Mouse (Mus musculus): ENCODE data around the gene Hadh. TPM values are rescaled to one million over a fixed set of nuclear protein-coding genes. Genes with fewer than 3 reads are reported as not detected.

Hadh gene
- polyA plus RNA-seq, 1 experiment from 2014 or later, result 74.1 TPM

- H3K36me3 ChIP-seq (ENCODE audit: control insufficient read depth, insufficient read depth, low read length), result no peaks in the 10 kb centered on the region; the same call in 1 of the 2 replicates
- H3K9me3 ChIP-seq (ENCODE audit: control insufficient read depth, low read length), result peaks cover 2% of the 10 kb centered on the region; the same call in 1 of the 2 replicates
- 90% methylated on average over 8 of the region's 8 CpGs for WGBS
- H3K27me3 ChIP-seq (ENCODE audit: control insufficient read depth, insufficient read depth, low read length), result no peaks in the 10 kb centered on the region
- H3K4me1 ChIP-seq (replicated peaks; ENCODE audit: control insufficient read depth, insufficient read depth, low read length), result no peaks in the 10 kb centered on the region
- H3K4me3 ChIP-seq (ENCODE audit: low read depth, low read length), result no peak overlapping the region
- DNase-seq (ENCODE audit: low spot score), result no peak
- no peak overlapping the region for H3K27ac ChIP-seq (ENCODE audit: low read depth, low read length)
- H3K4me2 ChIP-seq (ENCODE audit: low read depth, low read length, severe bottlenecking), result no peak overlapping the region
- H3K9ac ChIP-seq (ENCODE audit: low read length), result no peak overlapping the region
- ATAC-seq (replicated peaks; ENCODE audit: low FRiP score), result no peak
These were observed 6.4 kb downstream of the Hadh start for GRCm38 (mm10) chr3:131265516-131265915.

- Histone ChIP-seq H3K9me3 (ENCODE audit: control insufficient read depth, low read length) (peaks cover 2% of the 10 kb centered on the region; the same call in 1 of the 2 replicates), H3K9ac (ENCODE audit: low read length) (no peak overlapping the region), H3K27ac (ENCODE audit: low read depth, low read length) (no peak overlapping the region), H3K27me3 (ENCODE audit: control insufficient read depth, insufficient read depth, low read length) (no peaks in the 10 kb centered on the region), H3K36me3 (ENCODE audit: control insufficient read depth, insufficient read depth, low read length) (no peaks in the 10 kb centered on the region; the same call in 1 of the 2 replicates), H3K4me2 (ENCODE audit: low read depth, low read length, severe bottlenecking) (no peak overlapping the region), H3K4me1 (replicated peaks; ENCODE audit: control insufficient read depth, insufficient read depth, low read length) (no peaks in the 10 kb centered on the region), H3K4me3 (ENCODE audit: low read depth, low read length) (no peak overlapping the region)
- WGBS, result 76% methylated on average over 15 of the region's 15 CpGs
- ATAC-seq (replicated peaks; ENCODE audit: low FRiP score) (no peak), DNase-seq (ENCODE audit: low spot score) (no peak)
These were observed 8.0 kb downstream of the Hadh start for GRCm38 (mm10) chr3:131263766-131264486.

- DNase-seq (ENCODE audit: low spot score), result no peak
- peaks cover 2% of the 10 kb centered on the region; the same call in 1 of the 2 replicates for H3K9me3 ChIP-seq (ENCODE audit: control insufficient read depth, low read length)
- no peak overlapping the region for H3K4me2 ChIP-seq (ENCODE audit: low read depth, low read length, severe bottlenecking)
- no peaks in the 10 kb centered on the region for H3K27me3 ChIP-seq (ENCODE audit: control insufficient read depth, insufficient read depth, low read length)
- no peak overlapping the region for H3K9ac ChIP-seq (ENCODE audit: low read length)
- no peaks in the 10 kb centered on the region; the same call in 1 of the 2 replicates for H3K36me3 ChIP-seq (ENCODE audit: control insufficient read depth, insufficient read depth, low read length)
- ATAC-seq (replicated peaks; ENCODE audit: low FRiP score), result no peak
- no peak overlapping the region for H3K27ac ChIP-seq (ENCODE audit: low read depth, low read length)
- H3K4me3 ChIP-seq (ENCODE audit: low read depth, low read length), result no peak overlapping the region
- 95% methylated on average over 6 of the region's 6 CpGs for WGBS
- H3K4me1 ChIP-seq (replicated peaks; ENCODE audit: control insufficient read depth, insufficient read depth, low read length), result no peaks in the 10 kb centered on the region
These were observed 11.5 kb downstream of the Hadh start for GRCm38 (mm10) chr3:131260418-131260817.

- no peak overlapping the region for H3K4me2 ChIP-seq (ENCODE audit: low read depth, low read length, severe bottlenecking)
- H3K4me1 ChIP-seq (replicated peaks; ENCODE audit: control insufficient read depth, insufficient read depth, low read length), result no peaks in the 10 kb centered on the region
- no peak overlapping the region for H3K4me3 ChIP-seq (ENCODE audit: low read depth, low read length)
- no peaks in the 10 kb centered on the region; the same call in 1 of the 2 replicates for H3K36me3 ChIP-seq (ENCODE audit: control insufficient read depth, insufficient read depth, low read length)
- DNase-seq (ENCODE audit: low spot score), result no peak
- H3K9me3 ChIP-seq (ENCODE audit: control insufficient read depth, low read length), result peaks cover 2% of the 10 kb centered on the region; the same call in 1 of the 2 replicates
- H3K27ac ChIP-seq (ENCODE audit: low read depth, low read length), result no peak overlapping the region
- no peaks in the 10 kb centered on the region for H3K27me3 ChIP-seq (ENCODE audit: control insufficient read depth, insufficient read depth, low read length)
- WGBS, result 92% methylated on average over 9 of the region's 9 CpGs
- no peak for ATAC-seq (replicated peaks; ENCODE audit: low FRiP score)
- H3K9ac ChIP-seq (ENCODE audit: low read length), result no peak overlapping the region
These were observed 12.4 kb downstream of the Hadh start for GRCm38 (mm10) chr3:131259392-131259965.

- DNase-seq (ENCODE audit: low spot score) (no peak), ATAC-seq (replicated peaks; ENCODE audit: low FRiP score) (no peak)
- no peak overlapping the region for H3K27ac ChIP-seq (ENCODE audit: low read depth, low read length)
- H3K4me1 ChIP-seq (replicated peaks; ENCODE audit: control insufficient read depth, insufficient read depth, low read length), result no peaks in the 10 kb centered on the region
- peaks cover 2% of the 10 kb centered on the region; the same call in 1 of the 2 replicates for H3K9me3 ChIP-seq (ENCODE audit: control insufficient read depth, low read length)
- no peak overlapping the region for H3K9ac ChIP-seq (ENCODE audit: low read length)
- no peak overlapping the region for H3K4me2 ChIP-seq (ENCODE audit: low read depth, low read length, severe bottlenecking)
- no peak overlapping the region for H3K4me3 ChIP-seq (ENCODE audit: low read depth, low read length)
- H3K36me3 ChIP-seq (ENCODE audit: control insufficient read depth, insufficient read depth, low read length), result no peaks in the 10 kb centered on the region; the same call in 1 of the 2 replicates
- H3K27me3 ChIP-seq (ENCODE audit: control insufficient read depth, insufficient read depth, low read length), result no peaks in the 10 kb centered on the region
- 82% methylated on average over 3 of the region's 3 CpGs for WGBS
These were observed 13.0 kb downstream of the Hadh start for GRCm38 (mm10) chr3:131258921-131259320.

- no peaks in the 10 kb centered on the region for H3K36me3 ChIP-seq (ENCODE audit: control insufficient read depth, insufficient read depth, low read length)
- H3K27me3 ChIP-seq (ENCODE audit: control insufficient read depth, insufficient read depth, low read length), result no peaks in the 10 kb centered on the region
- no peak for DNase-seq (ENCODE audit: low spot score)
These were observed 16.4 kb downstream of the Hadh start for GRCm38 (mm10) chr3:131255399-131255981.

GRCm38 (mm10) chr3:131254991-131255390, 16.9 kb downstream of the Hadh start:
- Histone ChIP-seq H3K4me1 (replicated peaks; ENCODE audit: control insufficient read depth, insufficient read depth, low read length) (no peaks in the 10 kb centered on the region), H3K4me2 (ENCODE audit: low read depth, low read length, severe bottlenecking) (no peak overlapping the region), H3K4me3 (ENCODE audit: low read depth, low read length) (no peak overlapping the region), H3K36me3 (ENCODE audit: control insufficient read depth, insufficient read depth, low read length) (no peaks in the 10 kb centered on the region), H3K27ac (ENCODE audit: low read depth, low read length) (no peak overlapping the region), H3K9ac (ENCODE audit: low read length) (no peak overlapping the region), H3K9me3 (ENCODE audit: control insufficient read depth, low read length) (no peaks in the 10 kb centered on the region), H3K27me3 (ENCODE audit: control insufficient read depth, insufficient read depth, low read length) (no peaks in the 10 kb centered on the region)
- DNase-seq (ENCODE audit: low spot score) (no peak), ATAC-seq (replicated peaks; ENCODE audit: low FRiP score) (no peak)
- WGBS, result 92% methylated on average over 4 of the region's 4 CpGs

More at GRCm38 (mm10) chr3:131255399-131255981, 16.4 kb downstream of the Hadh start:
- no peak overlapping the region for H3K4me2 ChIP-seq (ENCODE audit: low read depth, low read length, severe bottlenecking)
- no peaks in the 10 kb centered on the region for H3K9me3 ChIP-seq (ENCODE audit: control insufficient read depth, low read length)
- ATAC-seq (replicated peaks; ENCODE audit: low FRiP score), result no peak
- 98% methylated on average over 3 of the region's 3 CpGs for WGBS
- H3K4me3 ChIP-seq (ENCODE audit: low read depth, low read length), result no peak overlapping the region
- no peaks in the 10 kb centered on the region for H3K4me1 ChIP-seq (replicated peaks; ENCODE audit: control insufficient read depth, insufficient read depth, low read length)
- no peak overlapping the region for H3K27ac ChIP-seq (ENCODE audit: low read depth, low read length)
- H3K9ac ChIP-seq (ENCODE audit: low read length), result no peak overlapping the region

GRCm38 (mm10) chr3:131251601-131252000, 20.3 kb downstream of the Hadh start:
- H3K4me1 ChIP-seq (replicated peaks; ENCODE audit: control insufficient read depth, insufficient read depth, low read length), result no peaks in the 10 kb centered on the region
- WGBS, result 92% methylated on average over 7 of the region's 7 CpGs
- ATAC-seq (replicated peaks; ENCODE audit: low FRiP score) (no peak), DNase-seq (ENCODE audit: low spot score) (no peak)
- H3K36me3 ChIP-seq (ENCODE audit: control insufficient read depth, insufficient read depth, low read length), result no peaks in the 10 kb centered on the region
- H3K27ac ChIP-seq (ENCODE audit: low read depth, low read length), result no peak overlapping the region
- no peaks in the 10 kb centered on the region for H3K27me3 ChIP-seq (ENCODE audit: control insufficient read depth, insufficient read depth, low read length)
- no peaks in the 10 kb centered on the region for H3K9me3 ChIP-seq (ENCODE audit: control insufficient read depth, low read length)
- no peak overlapping the region for H3K4me2 ChIP-seq (ENCODE audit: low read depth, low read length, severe bottlenecking)
- H3K9ac ChIP-seq (ENCODE audit: low read length), result no peak overlapping the region
- H3K4me3 ChIP-seq (ENCODE audit: low read depth, low read length), result no peak overlapping the region

Measured in forebrain, embryonic 11.5 days (tissue).